Mouse (Mus musculus) Patski (cell line): Measurements from ENCODE around the gene Ormdl2. TPM values are rescaled to one million over a fixed set of nuclear protein-coding genes. Genes with fewer than 3 reads are reported as not detected.

Experiments used
- ATAC-seq: fragments of 100-300 bp; one replicate; pipeline ENCODE4 v1.8.0; 2021
- CTCF ChIA-PET: fragments of 350-600 bp; sonication (Branson Sonifier 250); formaldehyde crosslinking; loops from one replicate; lab custom pipeline; 2022; ENCODE audit warnings: inconsistent platforms; lab: Charles Lee
- POLR2A ChIA-PET: fragments of 350-600 bp; sonication (Branson Sonifier 250); formaldehyde crosslinking; loops from one replicate; lab custom pipeline; 2022; ENCODE audit warnings: antibody characterized with exemption, inconsistent platforms; lab: Charles Lee
- DNase-seq: peaks from one replicate; pipeline ENCODE4 v3.0.0-alpha.2; 2011; ENCODE audit warnings: low read depth, low spot score
- H3K27me3 ChIP-seq: fragments of 371-371 bp; one replicate; pipeline ENCODE4 v1.5.1; 2021
- CTCF ChIP-seq: fragments of 100-300 bp; IDR thresholded peaks from one replicate; pipeline ENCODE4 v1.5.1; 2021
- in situ Hi-C: fragments of 300-500 bp; cut with MboI; formaldehyde crosslinking; loops from 3 replicates; pipeline ENCODE4 v1.11.1; 2018; ENCODE audit warnings: low pct_unique_long_range_greater_than_20kb, mixed read lengths
- polyA plus RNA-seq: library from polyadenylated mRNA; unstranded; gene quantifications from one replicate; pipeline ENCODE4 v1.2.3, GENCODE M21; 2021

Ormdl2 gene
- polyA plus RNA-seq, 1 experiment from 2014 or later, result 56.5 TPM

DNA sequence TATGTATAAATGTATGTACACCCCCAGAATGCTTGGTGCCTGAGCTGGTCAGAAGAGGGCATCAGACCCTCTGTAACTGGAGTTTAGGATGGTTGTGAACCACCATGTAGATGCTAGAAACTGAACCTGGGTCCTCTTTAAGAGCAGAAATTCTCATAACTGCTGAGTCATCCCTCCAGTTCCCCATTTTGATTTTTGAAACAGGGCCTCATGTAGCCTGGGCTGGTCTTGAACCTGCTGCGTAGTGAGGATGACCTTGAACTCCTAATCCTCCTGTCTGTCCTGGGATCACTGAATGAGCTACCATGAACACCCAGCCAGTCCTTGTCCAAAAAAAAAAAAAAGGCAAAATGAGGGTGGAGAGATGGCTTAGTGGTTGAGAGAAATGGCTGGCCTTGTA, 28.2 kb downstream of the Ormdl2 start:
- no peaks in the 10 kb centered on the region for H3K27me3 ChIP-seq
- POLR2A ChIA-PET, result no interaction called here
- ATAC-seq (no peak), DNase-seq (no peak)
- CTCF ChIA-PET, result interaction anchor here (0.8 to 2.4 kb wide), 2 partner anchors 8 to 9 kb away, joined by 3 to 6 read pairs; no protein-coding TSS in a partner anchor
- no peak for TF ChIP-seq CTCF
- in situ Hi-C loops, result no loop called here

DNA sequence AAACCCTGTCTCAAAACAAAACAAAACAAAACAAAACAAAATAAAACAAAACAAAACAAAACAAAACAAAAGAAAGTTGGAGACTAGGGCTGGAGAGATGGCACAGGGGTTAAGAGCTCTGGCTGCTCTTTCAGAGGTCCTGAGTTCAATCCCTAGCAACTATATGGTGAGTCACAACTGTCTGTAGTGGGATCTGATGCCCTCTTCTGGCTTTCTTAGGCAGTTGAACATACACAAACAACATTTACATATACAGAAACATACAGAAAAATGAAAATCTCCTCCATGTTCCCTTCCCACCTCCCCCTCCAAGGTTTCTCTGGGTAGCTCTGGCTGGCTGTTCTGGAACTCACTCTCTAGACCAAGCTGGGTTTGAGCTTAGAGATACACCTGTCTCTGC, 29.4 kb downstream of the Ormdl2 start:
- POLR2A ChIA-PET, result no interaction called here
- no peak for DNase-seq
- no peaks in the 10 kb centered on the region for H3K27me3 ChIP-seq
- in situ Hi-C loops, result no loop called here
- ATAC-seq, result no peak
- CTCF ChIA-PET, result interaction anchor here (1.0 to 2.4 kb wide), 3 partner anchors 9 to 20 kb away, joined by 3 to 6 read pairs (median 4); no protein-coding TSS in a partner anchor
- no peak for TF ChIP-seq CTCF

DNA sequence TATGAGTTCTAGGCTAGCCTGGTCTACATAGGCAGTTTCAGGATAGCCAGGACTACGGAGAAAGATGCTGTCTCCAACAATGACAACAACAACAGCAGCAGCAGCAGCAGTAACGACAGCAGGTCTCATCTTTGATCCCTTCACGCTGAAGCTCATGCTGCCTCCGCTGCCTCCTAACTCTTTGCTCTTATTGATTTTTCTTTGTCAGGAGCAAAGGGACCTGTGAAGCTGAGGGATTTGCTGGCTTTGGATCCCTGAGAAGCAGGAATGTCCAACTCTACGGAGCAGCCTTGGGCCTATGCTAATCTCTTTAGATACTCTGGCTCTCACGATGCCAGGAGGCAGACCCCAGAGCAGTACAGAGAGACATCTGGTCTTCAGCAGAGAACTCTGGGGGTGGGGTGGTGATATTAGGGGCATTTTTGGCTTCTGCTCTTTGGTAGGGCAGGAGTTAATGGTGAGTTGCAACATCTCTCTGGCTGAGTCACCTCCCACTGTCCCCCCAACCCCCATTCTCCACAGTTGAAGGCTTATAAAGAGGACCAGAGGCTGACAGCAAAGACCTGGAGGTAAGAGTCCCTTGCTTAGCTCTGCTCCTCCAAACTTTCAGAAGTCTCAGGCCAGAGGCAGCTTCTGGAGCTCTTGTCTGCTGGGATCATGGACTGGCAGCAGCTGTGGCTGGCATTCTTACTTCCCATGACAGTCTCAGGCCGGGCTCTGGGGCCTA, 30.9 kb downstream of the Ormdl2 start, which contains the start of gene Mmp19:
Mmp19 (plus strand) TSS at position 513 of the 727 bp plus-strand sequence.
- ChIA-PET POLR2A (interaction anchor here (1.4 kb wide), 1 partner anchor 10 kb away, joined by 3 read pairs; no protein-coding TSS in a partner anchor), CTCF (interaction anchor here (1.7 to 2.4 kb wide), 3 partner anchors 11 to 18 kb away, joined by 4 to 6 read pairs (median 6); no protein-coding TSS in a partner anchor)
- in situ Hi-C loops, result no loop called here
- no peak for TF ChIP-seq CTCF
- H3K27me3 ChIP-seq, result no peaks in the 10 kb centered on the region
- no peak for DNase-seq
- peak; percentile 54 for ATAC-seq

DNA sequence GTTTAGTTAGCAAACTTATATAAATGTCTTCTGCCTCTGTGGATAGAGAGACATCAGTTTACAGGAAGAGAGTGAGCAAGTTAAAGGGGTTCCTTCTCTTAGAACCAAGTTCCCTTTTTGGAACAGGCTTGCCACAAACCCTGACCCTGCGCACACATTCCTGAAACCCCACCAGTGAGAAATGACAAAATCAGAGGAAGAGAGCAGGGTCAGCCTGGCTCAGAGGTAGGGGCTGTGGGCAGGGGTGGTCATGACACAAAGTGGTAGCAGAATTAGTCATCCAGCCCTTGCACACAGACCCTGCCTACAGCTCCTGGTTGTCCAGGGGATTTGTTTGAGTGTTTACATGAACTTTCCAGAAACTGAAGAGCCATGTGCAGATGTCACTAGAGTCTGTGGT, 41.2 kb downstream of the Ormdl2 start:
- POLR2A ChIA-PET, result no interaction called here

DNA sequence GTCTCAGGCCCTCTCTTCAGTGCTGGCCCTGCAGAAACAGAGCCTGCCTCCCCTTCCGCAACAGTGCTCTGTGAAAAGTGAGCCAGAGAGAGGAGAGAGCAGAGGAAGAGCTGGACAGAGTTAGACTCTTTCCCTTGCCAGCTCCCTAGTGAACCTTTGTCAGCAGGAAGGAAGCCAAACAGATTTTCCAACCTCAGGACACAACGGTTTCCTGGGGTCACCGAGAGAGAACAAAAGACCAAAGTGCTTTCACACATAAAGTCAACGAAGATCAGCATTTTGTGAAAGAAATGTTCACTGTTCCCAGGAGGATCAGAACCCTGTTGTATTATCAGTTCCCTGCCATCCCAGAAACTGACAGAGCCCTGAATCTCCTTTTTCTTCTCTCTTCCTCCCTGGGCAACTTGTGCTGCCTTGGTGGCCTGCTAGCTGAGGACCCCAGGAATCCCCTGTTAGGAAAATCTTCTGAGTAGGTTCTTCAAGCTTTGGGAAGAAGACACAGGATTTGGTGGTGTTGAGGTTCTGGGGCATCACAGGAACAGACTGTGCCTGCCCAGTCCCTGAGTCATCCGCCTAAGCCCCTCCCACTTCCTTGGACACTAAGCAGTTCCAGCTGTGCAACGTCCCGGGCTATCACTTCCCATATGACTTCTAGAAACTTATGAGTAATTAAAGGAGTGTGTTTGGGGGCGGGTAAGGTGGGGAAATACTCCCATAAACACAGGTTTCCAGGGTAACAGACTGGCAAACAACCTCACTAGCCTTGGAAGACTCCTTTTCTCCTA, 42.2 kb downstream of the Ormdl2 start:
- ATAC-seq (peak; percentile 99), DNase-seq (peak; percentile 71)
- ChIA-PET POLR2A (interaction anchor here (0.9 kb wide), 1 partner anchor 30 kb away, joined by 3 read pairs; no protein-coding TSS in a partner anchor), CTCF (interaction anchor here (1.2 to 1.5 kb wide), 2 partner anchors 9 to 11 kb away, joined by 3 to 6 read pairs; partner anchors contain the start of gene Mmp19)
- no peaks in the 10 kb centered on the region for H3K27me3 ChIP-seq
- in situ Hi-C loops, result no loop called here
- TF ChIP-seq CTCF, result no peak

More for the DNA sequence above, 41.2 kb downstream of the Ormdl2 start:
- ATAC-seq (no peak), DNase-seq (no peak)
- CTCF ChIA-PET, result no interaction called here
- no peak for TF ChIP-seq CTCF
- H3K27me3 ChIP-seq, result no peaks in the 10 kb centered on the region
- in situ Hi-C loops, result no loop called here

DNA sequence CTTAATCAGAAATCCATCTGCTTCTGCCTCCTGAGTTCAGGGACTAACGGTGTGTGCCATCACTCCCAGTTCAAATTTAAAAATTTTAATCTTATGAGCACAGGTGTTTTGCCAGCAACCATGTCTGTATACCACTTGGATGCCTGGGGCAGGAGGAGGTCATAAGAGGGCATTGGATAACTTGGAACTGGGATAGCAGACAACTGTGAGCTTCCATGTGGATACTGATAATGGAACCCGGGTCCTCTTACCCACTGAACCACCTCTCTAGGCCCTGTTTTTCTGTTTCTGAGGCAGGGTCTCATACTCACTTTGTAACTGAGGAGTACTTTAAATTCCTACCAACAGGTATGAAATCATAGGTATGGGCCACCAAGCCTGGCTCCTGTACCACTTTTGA, 43.0 kb downstream of the Ormdl2 start:
- CTCF ChIA-PET, result interaction anchor here (1.2 to 1.5 kb wide), 2 partner anchors 10 to 12 kb away, joined by 3 to 6 read pairs; partner anchors contain the start of gene Mmp19
- no peak for DNase-seq
- in situ Hi-C loops, result no loop called here
- POLR2A ChIA-PET, result interaction anchor here (0.9 kb wide), 1 partner anchor 29 kb away, joined by 3 read pairs; no protein-coding TSS in a partner anchor
- no peak for TF ChIP-seq CTCF
- H3K27me3 ChIP-seq, result no peaks in the 10 kb centered on the region
- no peak for ATAC-seq

DNA sequence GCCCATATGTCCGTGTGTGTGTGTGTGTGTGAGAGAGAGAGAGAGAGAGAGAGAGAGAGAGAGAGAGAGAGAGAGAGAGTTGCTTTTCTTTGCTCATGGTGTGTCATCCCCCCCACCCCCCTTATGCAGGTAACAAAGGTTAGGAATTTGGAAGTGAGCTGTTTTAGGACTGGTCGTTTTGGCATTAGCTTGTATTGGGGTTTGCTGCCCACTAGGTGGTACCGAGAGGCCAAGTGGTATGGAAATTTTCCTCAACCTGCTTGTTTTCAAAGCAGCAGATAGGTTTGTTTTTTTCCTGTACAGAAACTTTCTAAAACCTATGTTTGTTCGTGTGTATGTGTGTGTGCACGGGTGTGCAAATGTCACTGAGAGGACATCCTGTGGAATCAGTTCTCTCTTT, 47.8 kb downstream of the Ormdl2 start:
- ATAC-seq (no peak), DNase-seq (no peak)
- in situ Hi-C loops, result no loop called here
- no peaks in the 10 kb centered on the region for H3K27me3 ChIP-seq
- TF ChIP-seq CTCF, result peak; percentile 42
- POLR2A ChIA-PET, result interaction anchor here (0.7 kb wide), 1 partner anchor 171 kb away, joined by 3 read pairs; no protein-coding TSS in a partner anchor
- CTCF ChIA-PET, result interaction anchor here (1.1 to 2.2 kb wide), 4 partner anchors 11 to 29 kb away, joined by 3 to 9 read pairs (median 5); no protein-coding TSS in a partner anchor

DNA sequence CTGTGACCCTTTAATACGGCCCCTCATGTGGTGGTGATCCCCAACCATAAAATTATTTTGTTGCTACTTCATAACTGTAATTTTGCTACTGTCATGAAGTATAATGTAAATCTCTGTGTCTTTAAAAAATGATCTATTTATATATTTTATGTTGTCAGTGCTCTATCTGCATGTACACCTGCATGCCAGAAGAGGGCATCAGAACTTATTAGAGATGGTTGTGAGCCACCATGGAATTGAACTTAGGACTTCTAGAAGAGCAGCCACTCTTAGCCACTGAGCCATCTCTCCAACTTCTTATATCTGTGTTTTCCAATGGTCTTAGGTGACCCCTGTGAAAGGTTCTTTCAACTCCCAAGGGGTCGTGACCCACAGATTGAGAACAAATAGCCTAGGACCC, 48.5 kb downstream of the Ormdl2 start:
- in situ Hi-C loops, result no loop called here
- no peak for ATAC-seq
- CTCF ChIA-PET, result interaction anchor here (1.1 to 2.2 kb wide), 5 partner anchors 10 to 28 kb away, joined by 3 to 9 read pairs (median 4); partner anchors contain the start of gene Mmp19
- POLR2A ChIA-PET, result no interaction called here
- peak; percentile 61 for TF ChIP-seq CTCF
- DNase-seq, result no peak
- H3K27me3 ChIP-seq, result no peaks in the 10 kb centered on the region

Other genes starting within 250 kb of the Ormdl2 start
- 1.2 TPM for gene Erbb3, start 232.0 kb downstream of the Ormdl2 start, polyA plus RNA-seq
- gene Rps26, start 194.9 kb downstream of the Ormdl2 start, polyA plus RNA-seq, result 259 TPM
- gene Ikzf4, start 175.7 kb downstream of the Ormdl2 start, polyA plus RNA-seq, result 0.10 TPM
- 15.2 TPM for gene Suox, start 147.6 kb downstream of the Ormdl2 start, polyA plus RNA-seq
- 93.3 TPM for gene Rab5b, start 125.4 kb downstream of the Ormdl2 start, polyA plus RNA-seq
- 1.1 TPM for gene Pmel, start 117.5 kb downstream of the Ormdl2 start, polyA plus RNA-seq
- gene Cdk2, start 116.6 kb downstream of the Ormdl2 start, polyA plus RNA-seq, result 30.2 TPM
- gene Dgka, start 76.8 kb downstream of the Ormdl2 start, polyA plus RNA-seq, result 9.9 TPM
- gene Pym1, start 73.8 kb downstream of the Ormdl2 start, polyA plus RNA-seq, result 37.8 TPM
- gene Mmp19, start 30.7 kb downstream of the Ormdl2 start, polyA plus RNA-seq, result 18.6 TPM
- 81.8 TPM for gene Dnajc14, start 17.6 kb downstream of the Ormdl2 start, polyA plus RNA-seq
- 26.7 TPM for gene Tmem198b, start 17.3 kb downstream of the Ormdl2 start, polyA plus RNA-seq
- gene Sarnp, start 4.3 kb downstream of the Ormdl2 start, polyA plus RNA-seq, result 105 TPM
- gene Gdf11, start 70.1 kb upstream of the Ormdl2 start, polyA plus RNA-seq, result 62.3 TPM
- gene Cd63, start 79.3 kb upstream of the Ormdl2 start, polyA plus RNA-seq, result 2,035 TPM
- 10.8 TPM for gene Rdh5, start 101.2 kb upstream of the Ormdl2 start, polyA plus RNA-seq
- gene Bloc1s1, start 102.4 kb upstream of the Ormdl2 start, polyA plus RNA-seq, result 203 TPM
- 20.3 TPM for gene Itga7, start 112.2 kb upstream of the Ormdl2 start, polyA plus RNA-seq
- gene Mettl7b, start 139.3 kb upstream of the Ormdl2 start, polyA plus RNA-seq, result 6.1 TPM
- gene Olfr9, start 167.8 kb upstream of the Ormdl2 start, polyA plus RNA-seq, result not detected
- gene Olfr763, start 189.1 kb upstream of the Ormdl2 start, polyA plus RNA-seq, result not detected
- not detected for gene Olfr764-ps1, start 218.3 kb upstream of the Ormdl2 start, polyA plus RNA-seq
- not detected for gene Olfr765, start 228.4 kb upstream of the Ormdl2 start, polyA plus RNA-seq
- gene Olfr766-ps1, start 247.3 kb upstream of the Ormdl2 start, polyA plus RNA-seq, result not detected